Mouse (Mus musculus): ENCODE data around the gene Mapkapk2.

GRCm38 (mm10) chr1:131021438-131021837 lies 76.2 kb downstream of the Mapkapk2 start:
- TF ChIP-seq GATA1 (IDR thresholded peaks at IDR 0.05; ENCODE audit: low read length) (no peak), TAL1 (IDR thresholded peaks at IDR 0.05; ENCODE audit: low read length) (no peak)
